Mouse (Mus musculus) cerebellum, postnatal 4 days (tissue): ENCODE results near the gene Gm9112.
"Not testable (repeated sequence)": the region's sequence is repeated elsewhere in the genome, so short reads cannot be mapped to it uniquely, and the experiment has no call there.

ENCODE experiments used
- DNase-seq, 2 experiments: peaks; one replicate each; pipeline ENCODE4 v3.0.0; 2022; ENCODE audit warnings: low spot score in 2 of 2, mixed read lengths in 1 of 2

Gene Gm9112

GRCm38 (mm10) chrX:102707535-102707934 lies at the start of gene Gm9112, which contains the start of gene Dmrtc1b:
Gene Gm9112 (minus strand): TSS chrX:102707635.
Gene Dmrtc1b (plus strand): TSS chrX:102707865.
- DNase-seq, result not testable (repeated sequence)

- DNase-seq, result not testable (repeated sequence)
Measured at GRCm38 (mm10) chrX:102724226-102724625, 16.8 kb upstream of the Gm9112 start.

DNA sequence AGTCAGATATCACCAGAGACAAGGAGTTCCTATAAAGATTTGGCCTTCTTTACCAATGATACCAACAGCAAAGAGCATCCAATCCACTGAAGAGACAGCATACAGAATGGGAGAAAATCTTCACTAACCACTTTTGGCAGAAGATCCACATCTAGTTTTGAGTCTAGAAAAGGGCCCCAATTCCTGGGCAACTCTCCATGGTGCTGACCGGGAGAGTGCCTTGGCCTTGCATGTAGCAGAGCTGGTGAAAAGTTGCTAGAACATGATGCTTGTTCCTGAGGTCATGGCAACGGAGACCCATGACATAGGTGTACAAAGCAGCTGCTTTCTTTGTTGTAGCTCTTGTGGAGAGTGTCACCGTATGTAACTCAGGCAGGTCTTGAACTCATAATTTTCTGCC lies 6.8 kb downstream of the Gm9112 start:
- not testable (repeated sequence) for DNase-seq

DNA sequence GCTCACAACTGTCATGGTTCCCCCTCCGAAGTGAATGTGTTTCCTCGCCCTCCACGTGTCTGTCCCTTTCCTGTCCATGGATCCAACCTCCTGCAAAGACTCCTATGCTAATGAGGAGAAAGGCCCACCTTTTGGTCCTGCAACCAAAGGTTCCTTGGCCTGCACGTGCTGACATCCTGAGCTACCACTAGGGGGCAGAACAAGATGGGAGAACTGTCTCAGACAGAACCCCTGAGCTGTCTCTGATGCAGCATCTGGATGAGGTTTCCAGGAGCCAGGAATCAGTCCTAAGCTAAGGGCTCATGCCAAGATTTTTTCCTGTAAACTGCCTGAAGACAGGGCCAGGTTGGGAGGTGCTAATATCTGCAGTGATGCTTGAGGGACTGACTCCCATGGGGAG lies 18.2 kb downstream of the Gm9112 start:
- peak; percentile 18 to 32 for DNase-seq

DNA sequence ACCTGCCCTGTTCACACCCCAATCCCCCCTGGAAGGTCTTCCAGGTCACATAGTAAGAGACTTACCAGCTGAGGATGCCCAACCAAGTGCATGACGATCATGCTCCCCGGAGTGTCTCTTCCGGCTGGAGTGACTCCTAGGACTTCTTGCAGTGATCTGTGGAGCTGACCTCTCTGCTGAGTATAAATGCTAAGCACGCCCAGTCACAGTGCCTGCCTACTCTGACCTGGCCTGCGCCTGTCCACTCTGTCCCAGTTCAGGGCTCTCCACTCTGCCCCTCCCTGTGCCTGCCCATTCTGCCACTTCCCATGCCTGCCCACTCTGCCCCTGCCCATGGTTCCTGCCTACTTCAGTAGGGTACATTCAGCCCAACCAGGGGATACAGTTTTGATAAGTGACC lies 20.6 kb downstream of the Gm9112 start, which contains the start of gene Gm3880:
Gene Gm3880, minus strand, starts transcription at position 101 of the 400 bp plus-strand sequence.
- DNase-seq, result not testable (repeated sequence)

GRCm38 (mm10) chrX:102684706-102685105 lies 22.7 kb downstream of the Gm9112 start:
- DNase-seq, result not testable (repeated sequence)

- no peak for DNase-seq
Measured at GRCm38 (mm10) chrX:102666641-102667040, 40.8 kb downstream of the Gm9112 start.

- DNase-seq, result no peak
Measured at GRCm38 (mm10) chrX:102660712-102661111, 46.7 kb downstream of the Gm9112 start.
